In the genomic region with DNA sequence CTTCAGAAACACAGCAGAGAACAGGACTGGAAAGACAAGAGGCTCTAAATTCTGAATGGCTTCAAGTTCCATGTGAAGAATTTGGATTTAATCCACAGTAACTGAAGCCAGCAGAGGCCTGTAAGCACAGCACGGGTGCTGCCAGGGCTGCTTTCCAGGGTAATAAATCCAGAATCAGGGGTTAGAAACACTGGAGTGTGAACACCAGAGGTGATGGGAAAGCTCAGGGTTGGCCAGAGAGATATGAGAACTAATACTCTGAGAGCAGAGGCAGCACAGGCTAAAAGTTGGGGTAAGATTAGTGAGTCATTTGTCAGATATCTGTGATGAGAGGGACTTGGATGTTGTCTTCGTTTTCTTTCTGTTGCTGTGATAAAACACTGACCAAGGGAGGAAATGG, we compare ENCODE assay signal across 8 mouse cellular contexts.
DNase-seq lines count a peak whose midpoint lies in the region; ATAC-seq and TF ChIP-seq lines count a peak whose summit lies in the region.

No protein-coding gene starts in this region.

- no peak overlapping the region for H3K9ac ChIP-seq in liver, adult 2 months (ENCODE audit: low read depth, low read length)
- no peak overlapping the region for H3K9ac ChIP-seq in liver, embryonic 11.5 days (ENCODE audit: low read depth, low read length)

- no peak for TF ChIP-seq CTCF in liver, adult 2 months (IDR thresholded peaks at IDR 0.05; ENCODE audit: low read depth, low read length)

- no peaks in the 10 kb centered on the region for H3K79me2 ChIP-seq in liver, adult 2 months (ENCODE audit: control insufficient read depth, insufficient read depth, low read length)

- H3K27me3 ChIP-seq in liver, adult 2 months (ENCODE audit: control insufficient read depth, insufficient read depth, low read length): no peaks in the 10 kb centered on the region
- no peaks in the 10 kb centered on the region for H3K27me3 ChIP-seq in liver, embryonic 11.5 days (replicated peaks; ENCODE audit: control insufficient read depth, insufficient read depth, low read length)

- peak; percentile 20 for DNase-seq in liver, adult 2 months (ENCODE audit: extremely low read depth, low read depth, low spot score)
- no peak for DNase-seq in liver, embryonic 11.5 days (ENCODE audit: low spot score)
- peak; percentile 68 for DNase-seq in gastrocnemius, postnatal 25 days
- peak; percentile 73 for DNase-seq in kidney, postnatal 10 days
- DNase-seq in ovary, postnatal 36 days (ENCODE audit: low spot score): peak; percentile 21
- DNase-seq in frontal cortex, postnatal 25 days (ENCODE audit: low spot score in 2 of 2): no peak

- no peak overlapping the region for H3K27ac ChIP-seq in liver, adult 2 months (replicated peaks; ENCODE audit: insufficient read depth, low read depth, low read length)
- H3K27ac ChIP-seq in liver, embryonic 11.5 days (ENCODE audit: low read depth, low read length): no peak overlapping the region

- no peak for TF ChIP-seq POLR2A in liver, adult 2 months (IDR thresholded peaks at IDR 0.05; ENCODE audit: extremely low read depth, insufficient read depth, low read length)

- 46% methylated on average over 2 of the region's 2 CpGs for WGBS in liver, adult 2 months
- WGBS in liver, embryonic 11.5 days: 29% methylated on average over 2 of the region's 2 CpGs

- H3K4me3 ChIP-seq in liver, adult 2 months (ENCODE audit: insufficient read depth, low read depth, low read length): no peak overlapping the region
- H3K4me3 ChIP-seq in liver, embryonic 11.5 days (ENCODE audit: low read depth, low read length): no peak overlapping the region

- H3K36me3 ChIP-seq in liver, adult 2 months (ENCODE audit: control insufficient read depth, insufficient read depth, low read length): no peaks in the 10 kb centered on the region
- no peaks in the 10 kb centered on the region for H3K36me3 ChIP-seq in liver, embryonic 11.5 days (ENCODE audit: control insufficient read depth, insufficient read depth, low read length)

- no peak overlapping the region for H3K4me2 ChIP-seq in liver, embryonic 11.5 days

- no peaks in the 10 kb centered on the region for H3K9me3 ChIP-seq in liver, embryonic 11.5 days (ENCODE audit: control insufficient read depth, low read length)

- no peak for ATAC-seq in liver, embryonic 11.5 days (replicated peaks; ENCODE audit: low FRiP score)
- no peak for ATAC-seq in erythroblast, adult 5-6 weeks (replicated peaks; ENCODE audit: low FRiP score, poor library complexity, severe bottlenecking)
- ATAC-seq in granulocyte monocyte progenitor cell, adult 5-6 weeks (replicated peaks; ENCODE audit: poor library complexity, severe bottlenecking): no peak

- no peaks in the 10 kb centered on the region for H3K4me1 ChIP-seq in liver, adult 2 months (ENCODE audit: control insufficient read depth, insufficient read depth, low read length)
- no peaks in the 10 kb centered on the region for H3K4me1 ChIP-seq in liver, embryonic 11.5 days (replicated peaks; ENCODE audit: control insufficient read depth, insufficient read depth, low read length)

Comparison
In these comparisons a context has a peak if more than half of its experiments do, and no peak if none do; other contexts are left out.
1. DNase-seq: peak in liver, adult 2 months (single experiment), gastrocnemius, postnatal 25 days (single experiment), kidney, postnatal 10 days (single experiment) and ovary, postnatal 36 days (single experiment); none in liver, embryonic 11.5 days (single experiment) and frontal cortex, postnatal 25 days (0 of 2).